In genomic region chr8:120492881-120493220, GRCm38 (mm10) we compare ENCODE assay signal across 9 mouse cellular contexts.
A peak's percentile ranks its signal among the peaks of the same experiment; 100 is the strongest.
DNase-seq lines count a peak whose midpoint lies in the region; ATAC-seq and TF ChIP-seq lines count a peak whose summit lies in the region.
"Had no signal": no experiment of that assay in that cellular context is flagged by ENCODE, and none has a peak within 500 bp of the region (broad histone marks: within the 10 kb centered on the region; RNA-seq: fewer than 3 reads in every experiment).

No protein-coding gene starts in this region.

- no peak for ATAC-seq in kidney, embryonic 15.5 days (replicated peaks; ENCODE audit: low FRiP score)
- no peak for ATAC-seq in hindbrain, postnatal 0 days
- ATAC-seq in midbrain, embryonic 14.5 days (ENCODE audit: low FRiP score, low TSS enrichment), result no peak

- H3K4me3 ChIP-seq in kidney, embryonic 15.5 days (replicated peaks), result peak overlapping the region; percentile 9; the same call in 1 of the 2 replicates
- peak overlapping the region; percentile 75 for H3K4me3 ChIP-seq in erythroblast, embryonic 14.5 days (replicated peaks)
- peak overlapping the region; percentile 23; the same call in 1 of the 2 replicates for H3K4me3 ChIP-seq in hindbrain, postnatal 0 days (ENCODE audit: low read length)
- peak overlapping the region; percentile 91 for H3K4me3 ChIP-seq in midbrain, embryonic 14.5 days (replicated peaks; ENCODE audit: low read depth, low read length)
- H3K4me3 ChIP-seq: heart, embryonic 15.5 days had no signal

- WGBS in kidney, embryonic 15.5 days, result 42% methylated on average over 4 of the region's 4 CpGs
- WGBS in hindbrain, postnatal 0 days, result 63% methylated on average over 4 of the region's 4 CpGs
- 52% methylated on average over 4 of the region's 4 CpGs for WGBS in midbrain, embryonic 14.5 days

- no peak overlapping the region for H3K9ac ChIP-seq in kidney, embryonic 15.5 days
- H3K9ac ChIP-seq in hindbrain, postnatal 0 days (replicated peaks; ENCODE audit: low read length), result peak overlapping the region; percentile 33
- H3K9ac ChIP-seq in midbrain, embryonic 14.5 days (replicated peaks; ENCODE audit: low read length), result peak overlapping the region; percentile 45; the same call in 1 of the 2 replicates
- H3K9ac ChIP-seq: heart, embryonic 15.5 days had no signal

- no peaks in the 10 kb centered on the region for H3K36me3 ChIP-seq in kidney, embryonic 15.5 days
- peaks cover 71% of the 10 kb centered on the region for H3K36me3 ChIP-seq in erythroblast, embryonic 14.5 days (ENCODE audit: control insufficient read depth)
- no peaks in the 10 kb centered on the region for H3K36me3 ChIP-seq in hindbrain, postnatal 0 days (ENCODE audit: insufficient read depth, low read length)
- no peaks in the 10 kb centered on the region for H3K36me3 ChIP-seq in midbrain, embryonic 14.5 days (ENCODE audit: control insufficient read depth, insufficient read depth, low read length)
- H3K36me3 ChIP-seq: heart, embryonic 15.5 days had no signal

- peak overlapping the region; percentile 95 for H3K4me2 ChIP-seq in kidney, embryonic 15.5 days
- H3K4me2 ChIP-seq in hindbrain, postnatal 0 days (ENCODE audit: low read depth, low read length), result peak overlapping the region; percentile 97
- H3K4me2 ChIP-seq in midbrain, embryonic 14.5 days (ENCODE audit: low read length), result peak overlapping the region; percentile 95

- peaks cover 100% of the 10 kb centered on the region for H3K4me1 ChIP-seq in kidney, embryonic 15.5 days
- H3K4me1 ChIP-seq in erythroblast, embryonic 14.5 days (ENCODE audit: control insufficient read depth), result peaks cover 86% of the 10 kb centered on the region
- peaks cover 58% of the 10 kb centered on the region for H3K4me1 ChIP-seq in hindbrain, postnatal 0 days (ENCODE audit: insufficient read depth, low read length)
- peaks cover 74% of the 10 kb centered on the region for H3K4me1 ChIP-seq in midbrain, embryonic 14.5 days (ENCODE audit: control insufficient read depth, insufficient read depth, low read length)

- no peak for TF ChIP-seq CTCF in hindbrain, postnatal 0 days (IDR thresholded peaks at IDR 0.05; ENCODE audit: low read depth)

- H3K27ac ChIP-seq in kidney, embryonic 15.5 days, result peak overlapping the region; percentile 94; the same call in 1 of the 2 replicates
- H3K27ac ChIP-seq in hindbrain, postnatal 0 days, result no peak overlapping the region
- H3K27ac ChIP-seq in midbrain, embryonic 14.5 days (replicated peaks; ENCODE audit: low read depth, low read length), result no peak overlapping the region
- H3K27ac ChIP-seq: heart, embryonic 15.5 days had no signal

- H3K27me3 ChIP-seq in kidney, embryonic 15.5 days, result no peaks in the 10 kb centered on the region
- no peaks in the 10 kb centered on the region for H3K27me3 ChIP-seq in erythroblast, embryonic 14.5 days (ENCODE audit: control insufficient read depth)
- H3K27me3 ChIP-seq in hindbrain, postnatal 0 days (ENCODE audit: insufficient read depth, low read length), result no peaks in the 10 kb centered on the region
- no peaks in the 10 kb centered on the region for H3K27me3 ChIP-seq in midbrain, embryonic 14.5 days (ENCODE audit: control insufficient read depth, insufficient read depth, low read length)
- H3K27me3 ChIP-seq: heart, embryonic 15.5 days had no signal

- H3K9me3 ChIP-seq in kidney, embryonic 15.5 days (replicated peaks), result no peaks in the 10 kb centered on the region
- H3K9me3 ChIP-seq in erythroblast, embryonic 14.5 days (ENCODE audit: control insufficient read depth, low read length), result no peaks in the 10 kb centered on the region
- H3K9me3 ChIP-seq in hindbrain, postnatal 0 days (ENCODE audit: low read length), result no peaks in the 10 kb centered on the region
- no peaks in the 10 kb centered on the region for H3K9me3 ChIP-seq in midbrain, embryonic 14.5 days (ENCODE audit: control insufficient read depth, low read length)
- H3K9me3 ChIP-seq: heart, embryonic 15.5 days had no signal

- DNase-seq in kidney, postnatal 10 days, result no peak
- DNase-seq in hindbrain, postnatal 0 days (ENCODE audit: low spot score), result no peak
- DNase-seq in midbrain, embryonic 14.5 days, result peak; percentile 14
- DNase-seq in Muller cell, postnatal 12 days (ENCODE audit: inconsistent ontology term), result no peak
- no peak for DNase-seq in thymus, postnatal 36 days
- DNase-seq in thymus, postnatal 25 days, result no peak

Comparison
In these comparisons a context has a peak if more than half of its experiments do, and no peak if none do; other contexts are left out.
1. H3K4me3 ChIP-seq: peak in every context shown above with its lines; median percentile 91 in midbrain, embryonic 14.5 days; 75 in erythroblast, embryonic 14.5 days; 23 in hindbrain, postnatal 0 days; 9 in kidney, embryonic 15.5 days.